Mouse (Mus musculus) liver, embryonic 16.5 days (tissue): ENCODE measurements around the gene Cct5. TPM values are rescaled to one million over a fixed set of nuclear protein-coding genes. Genes with fewer than 3 reads are reported as not detected.

Experiments
- ATAC-seq: fragments of 200-750 bp; cut with Nextera tagmentation; 2 replicates; pipeline ENCODE4 v1.8.0; 2017; ENCODE audit warnings: low read depth, mild to moderate bottlenecking, moderate number of reproducible peaks, moderate library complexity
- H3K27ac ChIP-seq: fragments of 300-500 bp; sonication (generic); 2 replicates; pipeline ENCODE4 v1.5.1; 2014; ENCODE audit warnings: mild to moderate bottlenecking, low read length
- H3K27me3 ChIP-seq: fragments of 300-500 bp; sonication (generic); 2 replicates; pipeline ENCODE4 v1.6.1; 2014; ENCODE audit warnings: low read depth, low read length, mixed read lengths; ENCODE audit not compliant: control insufficient read depth, insufficient read depth
- H3K36me3 ChIP-seq: fragments of 300-500 bp; sonication (generic); 2 replicates; pipeline ENCODE4 v1.6.1; 2014; ENCODE audit warnings: mild to moderate bottlenecking; ENCODE audit not compliant: control insufficient read depth, insufficient read depth
- H3K4me1 ChIP-seq: fragments of 300-500 bp; sonication (generic); 2 replicates; pipeline ENCODE4 v1.6.1; 2014; ENCODE audit warnings: low read depth, low read length, mixed read lengths; ENCODE audit not compliant: control insufficient read depth
- H3K4me2 ChIP-seq: fragments of 300-500 bp; sonication (generic); 2 replicates; pipeline ENCODE4 v1.6.1; 2014; ENCODE audit warnings: low read depth, low read length, mixed read lengths
- H3K4me3 ChIP-seq: fragments of 300-500 bp; sonication (generic); 2 replicates; pipeline ENCODE4 v1.5.1; 2014; ENCODE audit warnings: low read depth, mild to moderate bottlenecking, low read length
- H3K9ac ChIP-seq: fragments of 300-500 bp; sonication (generic); 2 replicates; pipeline ENCODE4 v1.6.1; 2014; ENCODE audit warnings: low read depth, low read length
- H3K9me3 ChIP-seq: fragments of 300-500 bp; sonication (generic); replicated peaks from 2 replicates; pipeline ENCODE4 v1.6.1; 2016; ENCODE audit warnings: low read length; ENCODE audit not compliant: control insufficient read depth
- WGBS: fragments of 180-500 bp; shearing (Covaris S2); extraction: QIAGEN DNeasy Blood & Tissue Kit; methylation state at CpG from one replicate; pipeline ENCODE4 v1.1.7; 2014; ENCODE audit not compliant: insufficient replicate concordance; 5-methylcytosine and 5-hydroxymethylcytosine counted together
- polyA plus RNA-seq: library from polyadenylated mRNA; unstranded; fragments of >200 nt; fragmentation: Nextera tagmentation; extraction: Ambion mirVana; gene quantifications from 2 replicates; pipeline ENCODE4 v1.2.1, GENCODE M21; 2015

Gene Cct5
- 229 and 244 TPM in 2 replicates for polyA plus RNA-seq

GRCm38 (mm10) chr15:31601646-31602374 lies at the start of gene Cct5, which contains the start of gene Fam173b:
Gene Cct5 (minus strand): TSS chr15:31601804.
Gene Fam173b (plus strand): TSS chr15:31601852.
- H3K27ac ChIP-seq, result peak within 1 kb of the TSS; percentile 84
- H3K36me3 ChIP-seq, result peaks cover 4% of the 10 kb centered on the region
- no peaks in the 10 kb centered on the region for H3K9me3 ChIP-seq
- WGBS, result under 1% methylated on average over 63 of the region's 63 CpGs
- H3K9ac ChIP-seq, result peak within 1 kb of the TSS; percentile 85
- H3K4me1 ChIP-seq, result peaks cover 24% of the 10 kb centered on the region
- peak within 1 kb of the TSS; percentile 95 for H3K4me3 ChIP-seq
- H3K27me3 ChIP-seq, result no peaks in the 10 kb centered on the region
- H3K4me2 ChIP-seq, result peak within 1 kb of the TSS; percentile 66
- ATAC-seq, result peak; percentile 86

GRCm38 (mm10) chr15:31650821-31651220 lies 49.2 kb upstream of the Cct5 start:
- 75% methylated on average over 7 of the region's 7 CpGs for WGBS
- Histone ChIP-seq H3K4me3 (no peak overlapping the region), H3K9me3 (no peaks in the 10 kb centered on the region), H3K36me3 (no peaks in the 10 kb centered on the region), H3K4me1 (no peaks in the 10 kb centered on the region), H3K27ac (no peak overlapping the region), H3K9ac (no peak overlapping the region), H3K27me3 (no peaks in the 10 kb centered on the region), H3K4me2 (no peak overlapping the region)
- ATAC-seq, result no peak

GRCm38 (mm10) chr15:31649691-31650090 lies 48.1 kb upstream of the Cct5 start:
- Histone ChIP-seq H3K4me3 (no peak overlapping the region), H3K36me3 (no peaks in the 10 kb centered on the region)
- no peak for ATAC-seq

GRCm38 (mm10) chr15:31647851-31648569 lies 46.4 kb upstream of the Cct5 start:
- no peaks in the 10 kb centered on the region for H3K4me1 ChIP-seq
- H3K4me3 ChIP-seq, result no peak overlapping the region
- no peaks in the 10 kb centered on the region for H3K27me3 ChIP-seq
- H3K9ac ChIP-seq, result no peak overlapping the region
- no peaks in the 10 kb centered on the region for H3K9me3 ChIP-seq
- ATAC-seq, result no peak
- H3K4me2 ChIP-seq, result no peak overlapping the region
- 24% methylated on average over 8 of the region's 8 CpGs for WGBS
- no peaks in the 10 kb centered on the region for H3K36me3 ChIP-seq
- H3K27ac ChIP-seq, result no peak overlapping the region

More at GRCm38 (mm10) chr15:31649691-31650090, 48.1 kb upstream of the Cct5 start:
- H3K27ac ChIP-seq, result no peak overlapping the region
- H3K9ac ChIP-seq, result no peak overlapping the region
- 46% methylated on average over 12 of the region's 12 CpGs for WGBS
- H3K4me2 ChIP-seq, result no peak overlapping the region
- no peaks in the 10 kb centered on the region for H3K4me1 ChIP-seq
- H3K27me3 ChIP-seq, result no peaks in the 10 kb centered on the region
- H3K9me3 ChIP-seq, result no peaks in the 10 kb centered on the region

- 56% methylated on average over 6 of the region's 6 CpGs for WGBS
- no peak for ATAC-seq
These were observed 45.6 kb upstream of the Cct5 start for GRCm38 (mm10) chr15:31647225-31647624.

GRCm38 (mm10) chr15:31636091-31636595 lies 34.5 kb upstream of the Cct5 start:
- ATAC-seq, result no peak
- H3K27ac ChIP-seq, result no peak overlapping the region
- no peaks in the 10 kb centered on the region for H3K36me3 ChIP-seq
- WGBS, result 57% methylated on average over 9 of the region's 9 CpGs
- no peak overlapping the region for H3K4me2 ChIP-seq
- no peaks in the 10 kb centered on the region for H3K4me1 ChIP-seq
- H3K9me3 ChIP-seq, result no peaks in the 10 kb centered on the region
- H3K9ac ChIP-seq, result no peak overlapping the region
- no peak overlapping the region for H3K4me3 ChIP-seq
- no peaks in the 10 kb centered on the region for H3K27me3 ChIP-seq

More at GRCm38 (mm10) chr15:31647225-31647624, 45.6 kb upstream of the Cct5 start:
- no peak overlapping the region for H3K9ac ChIP-seq
- no peaks in the 10 kb centered on the region for H3K36me3 ChIP-seq
- H3K4me2 ChIP-seq, result no peak overlapping the region
- no peaks in the 10 kb centered on the region for H3K27me3 ChIP-seq
- no peaks in the 10 kb centered on the region for H3K4me1 ChIP-seq
- H3K4me3 ChIP-seq, result no peak overlapping the region
- H3K9me3 ChIP-seq, result no peaks in the 10 kb centered on the region
- no peak overlapping the region for H3K27ac ChIP-seq

- H3K9me3 ChIP-seq, result no peaks in the 10 kb centered on the region
- no peak for ATAC-seq
- H3K36me3 ChIP-seq, result no peaks in the 10 kb centered on the region
- no peak overlapping the region for H3K4me2 ChIP-seq
- H3K27ac ChIP-seq, result no peak overlapping the region
- no peak overlapping the region for H3K4me3 ChIP-seq
- H3K4me1 ChIP-seq, result no peaks in the 10 kb centered on the region
- WGBS, result 62% methylated on average over 6 of the region's 6 CpGs
- no peaks in the 10 kb centered on the region for H3K27me3 ChIP-seq
- H3K9ac ChIP-seq, result no peak overlapping the region
These were observed 33.0 kb upstream of the Cct5 start for GRCm38 (mm10) chr15:31634582-31634981.

GRCm38 (mm10) chr15:31632478-31632877 lies 30.9 kb upstream of the Cct5 start:
- H3K36me3 ChIP-seq, result no peaks in the 10 kb centered on the region
- ATAC-seq, result no peak
- no peak overlapping the region for H3K9ac ChIP-seq
- H3K4me3 ChIP-seq, result no peak overlapping the region
- no peaks in the 10 kb centered on the region for H3K4me1 ChIP-seq
- no peak overlapping the region for H3K27ac ChIP-seq
- H3K4me2 ChIP-seq, result no peak overlapping the region
- WGBS, result 59% methylated on average over 4 of the region's 4 CpGs
- no peaks in the 10 kb centered on the region for H3K9me3 ChIP-seq
- H3K27me3 ChIP-seq, result no peaks in the 10 kb centered on the region

- H3K9me3 ChIP-seq, result no peaks in the 10 kb centered on the region
- no peaks in the 10 kb centered on the region for H3K27me3 ChIP-seq
- H3K4me1 ChIP-seq, result no peaks in the 10 kb centered on the region
- no peaks in the 10 kb centered on the region for H3K36me3 ChIP-seq
- no peak for ATAC-seq
- H3K27ac ChIP-seq, result no peak overlapping the region
- WGBS, result 69% methylated on average over 12 of the region's 12 CpGs
- no peak overlapping the region for H3K4me2 ChIP-seq
- no peak overlapping the region for H3K9ac ChIP-seq
- H3K4me3 ChIP-seq, result no peak overlapping the region
These were observed 29.8 kb upstream of the Cct5 start for GRCm38 (mm10) chr15:31631396-31631858.
